Comparison of ENCODE assay signal across 15 mouse cellular contexts in genomic region chr13:46951212-46951611, GRCm38 (mm10). TPM values are rescaled to one million over a fixed set of nuclear protein-coding genes. Genes with fewer than 3 reads are reported as not detected.
DNase-seq lines count a peak whose midpoint lies in the region; ATAC-seq and TF ChIP-seq lines count a peak whose summit lies in the region.
"Had no signal": no experiment of that assay in that cellular context is flagged by ENCODE, and none has a peak within 500 bp of the region (broad histone marks: within the 10 kb centered on the region; RNA-seq: fewer than 3 reads in every experiment).

No protein-coding gene starts in this region.

- peaks cover 6% of the 10 kb centered on the region for H3K9me3 ChIP-seq in heart, embryonic 13.5 days
- no peaks in the 10 kb centered on the region for H3K9me3 ChIP-seq in heart, embryonic 10.5 days
- no peaks in the 10 kb centered on the region for H3K9me3 ChIP-seq in midbrain, embryonic 16.5 days (replicated peaks; ENCODE audit: control insufficient read depth, low read length, poor library complexity, severe bottlenecking)
- H3K9me3 ChIP-seq in midbrain, embryonic 13.5 days: 0 out of 2 replicates have a peak, but pooled peaks cover 2% of the 10 kb centered on the region
- H3K9me3 ChIP-seq in forebrain, postnatal 0 days (ENCODE audit: low read length): no peaks in the 10 kb centered on the region

- no peak for TF ChIP-seq POLR2A in lung, adult 2 months (IDR thresholded peaks at IDR 0.05; ENCODE audit: borderline replicate concordance, extremely low read depth, low read depth, low read length)

- no peak overlapping the region for H3K4me3 ChIP-seq in heart, embryonic 13.5 days
- H3K4me3 ChIP-seq in heart, embryonic 10.5 days: no peak overlapping the region
- no peak overlapping the region for H3K4me3 ChIP-seq in midbrain, embryonic 16.5 days (ENCODE audit: low read depth, low read length)
- no peak overlapping the region for H3K4me3 ChIP-seq in midbrain, embryonic 13.5 days (replicated peaks)
- no peak overlapping the region for H3K4me3 ChIP-seq in forebrain, postnatal 0 days (ENCODE audit: low read depth, low read length)
- H3K4me3 ChIP-seq in lung, adult 2 months (replicated peaks; ENCODE audit: extremely low read depth, low read depth, low read length): no peak overlapping the region

- DNase-seq in heart, embryonic 10.5 days (ENCODE audit: low spot score): no peak
- peak; percentile 70 for DNase-seq in forebrain, postnatal 0 days
- DNase-seq in right cerebral cortex, postnatal 36 days (ENCODE audit: low spot score in 2 of 2): peak; percentile 3 to 16
- DNase-seq in lung, adult 2 months: no peak
- DNase-seq: adrenal gland, postnatal 25 days; cerebellum, postnatal 36 days; kidney, adult 2 months; kidney, postnatal 4 days; thymus, adult 2 months had no signal

- WGBS in heart, embryonic 13.5 days: 60% methylated on average over 15 of the region's 15 CpGs
- 75% methylated on average over 15 of the region's 15 CpGs for WGBS in heart, embryonic 10.5 days
- WGBS in midbrain, embryonic 16.5 days: 64% methylated on average over 15 of the region's 15 CpGs
- 86% methylated on average over 15 of the region's 15 CpGs for WGBS in midbrain, embryonic 13.5 days
- 52% methylated on average over 15 of the region's 15 CpGs for WGBS in forebrain, postnatal 0 days
- 75% methylated on average over 15 of the region's 15 CpGs for WGBS in lung, adult 2 months

- no peaks in the 10 kb centered on the region for H3K36me3 ChIP-seq in heart, embryonic 13.5 days
- no peaks in the 10 kb centered on the region; the same call in 1 of the 2 replicates for H3K36me3 ChIP-seq in heart, embryonic 10.5 days
- no peaks in the 10 kb centered on the region for H3K36me3 ChIP-seq in midbrain, embryonic 16.5 days (ENCODE audit: control insufficient read depth, insufficient read depth, low read length)
- H3K36me3 ChIP-seq in midbrain, embryonic 13.5 days: no peaks in the 10 kb centered on the region
- H3K36me3 ChIP-seq in forebrain, postnatal 0 days (ENCODE audit: insufficient read depth): no peaks in the 10 kb centered on the region

- H3K27ac ChIP-seq in heart, embryonic 13.5 days (replicated peaks): peak overlapping the region; percentile 61; the same call in 1 of the 2 replicates
- no peak overlapping the region for H3K27ac ChIP-seq in heart, embryonic 10.5 days
- H3K27ac ChIP-seq in midbrain, embryonic 16.5 days (ENCODE audit: low read length): peak overlapping the region; percentile 62
- H3K27ac ChIP-seq in midbrain, embryonic 13.5 days: no peak overlapping the region
- H3K27ac ChIP-seq in forebrain, postnatal 0 days (ENCODE audit: low read depth, low read length): peak overlapping the region; percentile 71

- 0 out of 2 replicates have a peak overlapping the region, but pooled peaks have one; percentile 24 for H3K4me2 ChIP-seq in heart, embryonic 13.5 days
- H3K4me2 ChIP-seq in midbrain, embryonic 16.5 days (ENCODE audit: low read length): no peak overlapping the region
- H3K4me2 ChIP-seq in midbrain, embryonic 13.5 days (replicated peaks): no peak overlapping the region
- 0 out of 2 replicates have a peak overlapping the region, but pooled peaks have one; percentile 13 for H3K4me2 ChIP-seq in forebrain, postnatal 0 days (ENCODE audit: low read depth)

- no peaks in the 10 kb centered on the region for H3K27me3 ChIP-seq in heart, embryonic 13.5 days (replicated peaks)
- H3K27me3 ChIP-seq in heart, embryonic 10.5 days (ENCODE audit: insufficient read depth, poor library complexity, severe bottlenecking): 0 out of 2 replicates have a peak, but pooled peaks cover 5% of the 10 kb centered on the region
- H3K27me3 ChIP-seq in midbrain, embryonic 16.5 days (ENCODE audit: control insufficient read depth, insufficient read depth, low read depth, low read length): no peaks in the 10 kb centered on the region
- no peaks in the 10 kb centered on the region for H3K27me3 ChIP-seq in midbrain, embryonic 13.5 days
- H3K27me3 ChIP-seq in forebrain, postnatal 0 days (ENCODE audit: insufficient read depth, low read length): no peaks in the 10 kb centered on the region

- ATAC-seq in heart, embryonic 13.5 days (ENCODE audit: extremely low read depth, insufficient number of reproducible peaks, low FRiP score, low TSS enrichment): no peak
- no peak for ATAC-seq in midbrain, embryonic 16.5 days
- ATAC-seq in midbrain, embryonic 13.5 days: no peak
- peak; percentile 87 for ATAC-seq in forebrain, postnatal 0 days
- ATAC-seq: CD4-positive, CD25-positive, alpha-beta regulatory T cell, adult 4 months; hindbrain, embryonic 16.5 days; lung, postnatal 0 days had no signal

- H3K4me1 ChIP-seq in heart, embryonic 13.5 days: peaks cover 10% of the 10 kb centered on the region; the same call in 1 of the 2 replicates
- H3K4me1 ChIP-seq in heart, embryonic 10.5 days: peaks cover 2% of the 10 kb centered on the region; the same call in 1 of the 2 replicates
- peaks cover 2% of the 10 kb centered on the region for H3K4me1 ChIP-seq in midbrain, embryonic 16.5 days (ENCODE audit: control insufficient read depth, insufficient read depth, low read length)
- peaks cover 4% of the 10 kb centered on the region for H3K4me1 ChIP-seq in midbrain, embryonic 13.5 days (replicated peaks)
- H3K4me1 ChIP-seq in forebrain, postnatal 0 days (ENCODE audit: insufficient read depth): no peaks in the 10 kb centered on the region
- H3K4me1 ChIP-seq in lung, adult 2 months (ENCODE audit: control insufficient read depth, insufficient read depth, low read length): no peaks in the 10 kb centered on the region

- no peak for TF ChIP-seq CTCF in forebrain, postnatal 0 days (IDR thresholded peaks at IDR 0.05; ENCODE audit: low read depth)
- TF ChIP-seq CTCF in lung, adult 2 months (IDR thresholded peaks at IDR 0.05; ENCODE audit: insufficient read depth, low read length): no peak

- no peak overlapping the region for H3K9ac ChIP-seq in heart, embryonic 13.5 days
- H3K9ac ChIP-seq in midbrain, embryonic 16.5 days (ENCODE audit: low read depth, low read length): no peak overlapping the region
- no peak overlapping the region for H3K9ac ChIP-seq in midbrain, embryonic 13.5 days (replicated peaks)
- no peak overlapping the region for H3K9ac ChIP-seq in forebrain, postnatal 0 days

RNA-seq across cellular contexts. Expression of gene Kif13a, which starts 21.5 kb away (rescaled TPM):
- polyA plus RNA-seq in heart, embryonic 13.5 days (2015; fragmentation: Nextera tagmentation; extraction: Ambion mirVana): 22.9 and 32.9 TPM in 2 replicates
- 29.1 and 46.4 TPM in 2 replicates for polyA plus RNA-seq in heart, embryonic 10.5 days (2016; fragmentation: Nextera tagmentation; extraction: Ambion mirVana)
- polyA plus RNA-seq in midbrain, embryonic 16.5 days (2015; fragmentation: Nextera tagmentation; extraction: Ambion mirVana): 7.2 and 7.6 TPM in 2 replicates
- 9.6 and 10.1 TPM in 2 replicates for polyA plus RNA-seq in midbrain, embryonic 13.5 days (2015; fragmentation: Nextera tagmentation; extraction: Ambion mirVana)
- 17.8 and 19.7 TPM in 2 replicates for total RNA-seq in forebrain, postnatal 0 days (2014; rRNA removed)
- 6.7 and 9.2 TPM in 2 replicates for polyA plus RNA-seq in forebrain, postnatal 0 days (2015; fragmentation: Nextera tagmentation; extraction: Ambion mirVana)
- 39.9 and 52.3 TPM in 2 replicates for polyA plus RNA-seq in lung, adult 2 months (2012; rRNA removed)

Comparison
In these comparisons a context has a peak if more than half of its experiments do, and no peak if none do; other contexts are left out.
1. H3K27ac ChIP-seq: peak in heart, embryonic 13.5 days (single experiment), midbrain, embryonic 16.5 days (single experiment) and forebrain, postnatal 0 days (single experiment); none in heart, embryonic 10.5 days (single experiment) and midbrain, embryonic 13.5 days (single experiment).
2. H3K4me2 ChIP-seq: peak in heart, embryonic 13.5 days (single experiment) and forebrain, postnatal 0 days (single experiment); none in midbrain, embryonic 16.5 days (single experiment) and midbrain, embryonic 13.5 days (single experiment).
3. DNase-seq: peak in forebrain, postnatal 0 days (single experiment) and right cerebral cortex, postnatal 36 days (2 of 2); none in heart, embryonic 10.5 days (single experiment) and lung, adult 2 months (single experiment).